Mouse (Mus musculus): ENCODE data around the gene Dner.

The Dner gene

GRCm38 (mm10) chr1:84443640-84444039 lies 252.4 kb downstream of the Dner start:
- no peak for DNase-seq (ENCODE audit: low read depth, low spot score)

GRCm38 (mm10) chr1:84443050-84443449 lies 253.0 kb downstream of the Dner start:
- no peak for DNase-seq (ENCODE audit: low read depth, low spot score)

GRCm38 (mm10) chr1:84441419-84441818 lies 254.6 kb downstream of the Dner start:
- DNase-seq (ENCODE audit: low read depth, low spot score) = no peak

- no peak for DNase-seq (ENCODE audit: low read depth, low spot score)
Observed at GRCm38 (mm10) chr1:84437565-84437964, 258.5 kb downstream of the Dner start.

- no peak for DNase-seq (ENCODE audit: low read depth, low spot score)
Observed at GRCm38 (mm10) chr1:84436281-84436680, 259.7 kb downstream of the Dner start.

- no peak for DNase-seq (ENCODE audit: low read depth, low spot score)
Observed at GRCm38 (mm10) chr1:84433291-84433980, 262.6 kb downstream of the Dner start.

- no peak for DNase-seq (ENCODE audit: low read depth, low spot score)
Observed at GRCm38 (mm10) chr1:84432311-84432710, 263.7 kb downstream of the Dner start.

- no peak for DNase-seq (ENCODE audit: low read depth, low spot score)
Observed at GRCm38 (mm10) chr1:84428331-84428730, 267.7 kb downstream of the Dner start.

GRCm38 (mm10) chr1:84427757-84428156 lies 268.3 kb downstream of the Dner start:
- no peak for DNase-seq (ENCODE audit: low read depth, low spot score)

GRCm38 (mm10) chr1:84426679-84427078 lies 269.3 kb downstream of the Dner start:
- no peak for DNase-seq (ENCODE audit: low read depth, low spot score)

- no peak for DNase-seq (ENCODE audit: low read depth, low spot score)
Observed at GRCm38 (mm10) chr1:84422881-84423280, 273.1 kb downstream of the Dner start.

GRCm38 (mm10) chr1:84421845-84422244 lies 274.2 kb downstream of the Dner start:
- no peak for DNase-seq (ENCODE audit: low read depth, low spot score)

GRCm38 (mm10) chr1:84419416-84419815 lies 276.6 kb downstream of the Dner start:
- no peak for DNase-seq (ENCODE audit: low read depth, low spot score)

GRCm38 (mm10) chr1:84418511-84418910 lies 277.5 kb downstream of the Dner start:
- DNase-seq (ENCODE audit: low read depth, low spot score) = no peak

- no peak for DNase-seq (ENCODE audit: low read depth, low spot score)
Observed at GRCm38 (mm10) chr1:84417761-84418238, 278.2 kb downstream of the Dner start.

- no peak for DNase-seq (ENCODE audit: low read depth, low spot score)
Observed at GRCm38 (mm10) chr1:84417276-84417675, 278.7 kb downstream of the Dner start.

- no peak for DNase-seq (ENCODE audit: low read depth, low spot score)
Observed at GRCm38 (mm10) chr1:84414464-84414863, 281.6 kb downstream of the Dner start.

GRCm38 (mm10) chr1:84409514-84409913 lies 286.5 kb downstream of the Dner start:
- no peak for DNase-seq (ENCODE audit: low read depth, low spot score)

GRCm38 (mm10) chr1:84408873-84409272 lies 287.1 kb downstream of the Dner start:
- DNase-seq (ENCODE audit: low read depth, low spot score) = no peak

- DNase-seq (ENCODE audit: low read depth, low spot score) = no peak
Observed at GRCm38 (mm10) chr1:84406891-84407290, 289.1 kb downstream of the Dner start.

- no peak for DNase-seq (ENCODE audit: low read depth, low spot score)
Observed at GRCm38 (mm10) chr1:84405551-84406290, 290.3 kb downstream of the Dner start.

GRCm38 (mm10) chr1:84404880-84405279 lies 291.1 kb downstream of the Dner start:
- DNase-seq (ENCODE audit: low read depth, low spot score) = no peak

GRCm38 (mm10) chr1:84402154-84402553 lies 293.9 kb downstream of the Dner start:
- DNase-seq (ENCODE audit: low read depth, low spot score) = no peak

Measured in WW6 (cell line).